Mouse (Mus musculus): Measurements from ENCODE around the gene Dennd4c.

Dennd4c gene

DNA sequence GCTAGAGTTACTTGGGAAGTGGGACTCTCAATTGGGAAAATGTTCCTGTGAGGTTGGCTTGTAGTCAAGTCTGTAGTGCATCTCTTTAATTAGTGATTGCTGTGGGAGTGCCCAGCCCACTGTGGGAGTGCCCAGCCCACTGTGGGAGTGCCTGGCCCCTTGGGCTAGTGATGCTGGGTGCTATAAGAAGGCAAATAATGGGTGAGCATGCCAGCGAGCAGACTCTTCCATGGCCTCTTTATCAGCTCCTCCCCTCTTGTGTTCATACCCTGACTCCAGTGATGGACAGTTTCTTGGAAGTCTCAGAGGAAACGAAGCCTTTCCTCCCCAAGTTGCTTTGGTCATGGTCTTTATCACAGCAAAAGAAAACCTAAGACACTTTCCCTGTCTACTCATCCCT lies 134.1 kb downstream of the Dennd4c start:
- DNase-seq (ENCODE audit: low read depth, low spot score) = no peak

DNA sequence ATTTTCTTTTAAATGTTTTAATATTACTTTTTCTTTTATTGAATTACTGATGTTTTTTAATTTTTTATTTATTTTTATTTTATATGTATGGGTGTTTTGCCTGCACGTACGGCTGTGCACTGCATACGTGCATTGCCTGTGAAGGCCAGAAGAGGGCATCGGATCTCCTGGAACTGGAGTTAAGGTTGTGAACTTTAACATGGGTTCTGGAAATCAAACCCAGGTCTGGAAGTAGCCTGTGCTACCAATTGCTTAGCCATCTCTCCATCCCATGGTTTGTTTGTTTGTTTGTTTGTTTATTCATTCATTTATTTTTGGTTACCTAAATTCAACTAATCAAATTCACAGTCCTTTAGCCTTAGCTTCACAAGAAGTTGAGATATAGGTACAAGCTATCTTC lies 136.6 kb downstream of the Dennd4c start:
- DNase-seq (ENCODE audit: low read depth, low spot score) = peak; percentile 63

DNA sequence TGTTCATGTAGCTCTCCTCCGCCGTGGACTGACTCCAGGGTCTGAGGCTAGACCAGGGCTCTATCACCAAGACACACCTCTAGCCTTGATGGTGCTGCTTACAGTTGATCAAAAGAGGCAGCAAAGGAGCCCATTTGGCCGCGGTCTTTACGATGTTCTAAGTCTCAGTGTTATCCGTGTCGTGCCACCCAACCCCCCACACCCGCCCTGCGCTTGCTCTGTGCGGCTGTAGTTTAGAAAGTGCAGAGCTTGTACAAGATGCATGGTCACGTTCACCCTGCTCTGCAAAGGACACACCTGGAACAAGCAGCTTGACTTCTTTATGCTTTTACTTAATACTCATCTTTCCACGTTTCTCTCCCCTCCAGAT lies 137.4 kb downstream of the Dennd4c start:
- peak; percentile 45 for DNase-seq (ENCODE audit: low read depth, low spot score)

DNA sequence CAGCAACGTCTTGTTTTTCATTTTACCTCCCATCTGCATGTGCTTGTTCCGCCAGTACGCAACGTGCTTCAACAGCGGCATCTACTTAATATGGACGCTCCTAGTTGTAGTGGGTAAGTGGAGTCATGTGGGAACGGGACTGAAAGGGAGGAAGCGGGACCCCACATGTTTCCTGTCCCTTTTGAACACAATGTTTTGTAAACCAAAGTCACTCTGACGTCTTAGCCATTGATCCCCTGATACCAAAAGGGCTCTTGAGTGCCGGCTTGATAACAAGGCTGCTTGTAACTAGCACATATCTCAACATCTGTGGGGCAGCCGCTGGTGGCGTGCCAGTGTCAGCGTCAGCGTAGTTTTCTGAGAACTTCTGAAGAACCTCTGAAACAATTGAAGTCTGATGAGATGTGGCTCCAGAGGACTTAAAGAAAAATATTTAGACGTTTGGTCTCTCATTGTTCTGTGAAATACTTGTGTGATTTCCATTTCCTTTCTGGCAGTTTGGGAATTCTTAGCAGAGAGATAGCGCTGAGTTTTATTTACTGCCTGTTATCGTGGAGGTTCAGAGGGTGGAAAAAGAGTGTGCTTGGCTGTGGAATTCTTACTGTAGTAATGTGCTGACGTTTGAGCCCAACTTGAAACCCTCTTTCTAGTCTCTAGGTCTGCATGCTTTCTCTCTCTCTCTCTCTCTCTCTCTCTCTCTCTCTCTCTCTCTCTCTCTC lies 138.0 kb downstream of the Dennd4c start:
- peak; percentile 50 for DNase-seq (ENCODE audit: low read depth, low spot score)

DNA sequence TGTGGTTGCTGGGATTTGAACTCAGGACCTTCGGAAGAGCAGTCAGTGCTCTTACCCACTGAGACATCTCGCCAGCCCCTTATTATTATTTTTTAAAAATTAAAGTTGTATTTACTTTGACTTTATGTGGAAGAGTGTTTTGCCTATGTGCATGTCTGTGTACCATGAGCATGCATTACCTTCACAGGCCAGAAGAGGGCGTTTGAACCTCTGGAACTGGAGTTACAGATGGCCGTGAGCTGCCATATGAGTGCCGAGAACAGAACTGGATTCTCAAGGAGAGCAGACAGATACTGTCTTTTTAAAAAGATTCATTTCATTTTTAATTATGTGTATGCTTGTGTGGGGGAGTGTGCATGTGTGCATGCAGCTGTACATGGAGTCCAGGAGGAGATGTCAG lies 139.5 kb downstream of the Dennd4c start:
- peak; percentile 81 for DNase-seq (ENCODE audit: low read depth, low spot score)

DNA sequence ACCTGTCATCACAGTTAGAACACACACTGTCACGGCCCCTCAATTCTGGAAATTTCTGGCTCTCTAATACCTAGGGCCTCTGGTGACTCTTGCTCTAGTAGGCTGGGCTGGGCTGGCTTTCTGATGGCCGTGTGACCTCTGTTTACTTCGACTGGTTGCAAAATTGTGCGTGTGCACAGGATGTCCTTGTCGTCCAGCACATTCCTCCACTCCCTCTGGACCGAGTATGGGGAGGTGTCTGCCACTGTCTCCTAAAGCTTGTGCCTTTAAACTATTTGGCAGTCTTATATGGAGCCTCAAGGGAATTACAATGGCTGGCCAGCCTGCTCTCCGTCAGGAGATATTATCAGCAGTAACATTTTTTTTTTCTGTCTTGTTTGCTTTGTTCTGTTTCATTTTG lies 149.1 kb downstream of the Dennd4c start:
- no peak for DNase-seq (ENCODE audit: low read depth, low spot score)

DNA sequence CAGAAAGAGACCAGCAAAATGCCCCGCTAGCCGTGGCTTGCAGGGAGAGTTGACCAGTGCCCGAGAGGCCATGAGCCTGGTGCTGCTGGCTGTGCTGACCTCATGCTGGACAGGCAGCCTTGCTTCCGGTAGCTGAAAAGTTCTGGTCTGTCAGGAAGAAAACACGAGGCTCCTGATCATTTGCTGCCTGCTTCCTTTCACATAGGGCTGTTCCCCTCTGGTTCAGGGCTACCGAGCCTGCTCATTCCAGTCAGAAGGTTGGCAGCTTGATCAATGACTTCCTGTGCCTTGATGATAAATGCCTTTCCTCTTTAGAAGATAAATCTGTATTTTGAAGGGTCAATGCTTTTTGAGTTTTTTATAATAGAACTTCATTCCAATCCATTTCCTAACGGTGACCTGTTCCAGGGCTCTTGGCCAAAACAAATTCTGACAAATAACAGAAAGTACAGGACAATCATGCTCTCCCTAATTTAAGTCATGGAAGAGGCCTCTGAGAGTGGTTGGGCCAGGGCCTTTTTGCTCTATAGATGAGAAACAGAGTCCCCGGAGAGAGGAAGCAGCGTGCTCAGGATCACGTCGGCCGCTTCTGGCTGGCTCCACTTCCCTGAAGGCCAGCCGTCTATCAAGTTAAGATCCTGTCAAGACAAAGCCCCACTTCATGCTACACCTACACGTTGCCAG lies 150.6 kb downstream of the Dennd4c start:
- DNase-seq (ENCODE audit: low read depth, low spot score) = no peak
